Mouse (Mus musculus): ENCODE measurements at regions not wholly inside any gene's neighbourhood (a gene's known extent, or its start where the extent isn't known, plus 50 kb on each side); places are given as distances from the start of the nearest gene placed in this dataset.

DNA sequence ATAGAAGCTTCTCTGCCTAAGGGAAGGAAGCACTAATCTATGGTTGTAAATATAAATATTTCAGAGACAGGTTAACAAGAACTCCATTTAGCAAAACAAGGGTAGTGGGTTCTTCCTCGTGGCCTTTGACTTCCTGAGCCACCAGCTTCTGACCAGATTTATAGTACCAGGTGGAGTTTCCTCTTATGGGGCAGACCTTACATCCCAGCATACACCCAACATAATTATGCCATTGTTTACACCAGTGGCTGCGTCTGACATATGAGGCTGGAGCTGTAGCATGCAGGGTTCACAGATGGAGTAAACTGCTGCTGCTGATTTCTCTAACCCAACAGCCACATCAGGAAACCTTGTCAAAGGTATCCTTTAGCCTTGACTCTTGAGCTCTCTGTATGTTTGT lies 75.5 kb downstream of the Trib2 start:
- DNase-seq (ENCODE audit: low spot score in 2 of 2) = no peak

DNA sequence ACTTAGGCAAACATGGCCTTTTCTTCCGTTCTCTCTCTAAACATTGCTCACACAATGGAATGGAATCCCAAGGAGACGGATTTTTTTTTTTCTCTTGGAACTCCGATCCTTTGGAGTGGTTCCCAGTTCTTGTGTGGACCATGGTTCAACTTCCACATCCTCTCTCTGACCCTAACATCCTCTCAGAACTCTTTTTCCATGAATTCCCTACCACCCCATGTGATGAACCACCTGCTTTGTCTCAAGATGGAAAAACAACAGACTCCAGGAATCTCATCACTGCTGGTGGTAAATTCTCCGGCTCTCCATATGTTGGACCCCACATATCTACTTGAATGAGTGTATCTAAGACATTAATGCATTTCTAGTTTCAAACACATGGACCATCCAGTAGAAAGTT lies 77.7 kb downstream of the Trib2 start:
- DNase-seq (ENCODE audit: low spot score in 2 of 2) = no peak

DNA sequence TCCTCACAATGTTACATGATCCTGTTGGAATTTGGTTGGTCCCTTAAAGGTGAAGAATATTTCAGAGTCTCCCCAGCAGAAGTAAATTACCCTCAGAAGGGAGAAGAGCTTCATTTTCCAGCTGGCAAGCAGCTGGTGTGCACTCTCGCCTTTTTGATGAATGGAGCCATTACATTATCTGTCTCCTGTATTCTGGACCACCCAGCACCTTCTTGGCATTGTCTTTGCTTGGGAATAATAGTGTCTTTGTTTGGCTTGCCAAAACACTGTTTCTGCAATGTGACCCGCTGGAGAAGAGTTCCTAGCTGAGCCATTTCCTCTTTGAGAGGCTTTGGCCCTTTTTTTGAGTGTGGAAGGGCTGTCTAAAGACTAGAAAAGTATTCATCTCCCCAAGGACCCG lies 85.5 kb downstream of the Trib2 start:
- no peak for DNase-seq (ENCODE audit: low spot score in 2 of 2)

DNA sequence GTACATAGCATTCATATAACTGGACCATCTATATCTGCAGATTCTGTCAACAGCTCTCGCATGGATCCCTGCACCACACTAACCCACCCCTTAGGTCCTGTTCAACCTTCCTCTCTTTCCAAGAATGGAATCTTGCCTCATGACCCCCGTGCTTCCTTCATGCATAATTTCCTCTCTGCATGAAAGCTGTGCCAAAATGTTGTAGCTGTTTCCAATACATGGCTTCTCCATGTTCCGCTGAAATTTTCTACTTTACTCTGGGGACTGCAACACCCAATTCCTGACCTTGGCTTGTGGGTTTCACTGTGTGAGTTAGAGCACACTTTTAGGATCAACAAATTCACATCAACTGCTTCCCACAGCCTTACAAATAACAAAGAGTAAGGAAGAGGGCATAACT lies 87.0 kb downstream of the Trib2 start:
- DNase-seq (ENCODE audit: low spot score in 2 of 2) = no peak

DNA sequence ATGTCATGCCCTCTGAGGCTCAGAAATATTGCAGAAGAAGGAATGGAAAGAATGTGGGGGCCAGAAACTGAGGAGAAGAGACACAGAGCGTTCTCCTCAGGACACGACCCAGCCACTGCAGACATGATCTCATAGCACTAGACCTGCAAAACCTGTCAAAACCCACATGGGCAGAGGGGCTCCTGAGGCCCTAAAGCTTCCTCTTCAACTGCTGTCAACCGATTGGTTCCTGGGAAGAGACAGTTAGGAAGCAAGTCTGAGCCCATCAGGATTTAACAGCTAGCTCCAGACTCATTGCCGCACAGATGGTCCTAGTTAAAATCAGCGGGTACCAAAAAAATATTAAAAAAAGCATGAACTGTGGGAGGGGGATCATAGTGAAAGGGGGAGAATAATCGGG lies 93.2 kb downstream of the Trib2 start:
- DNase-seq (ENCODE audit: low spot score in 2 of 2) = no peak

DNA sequence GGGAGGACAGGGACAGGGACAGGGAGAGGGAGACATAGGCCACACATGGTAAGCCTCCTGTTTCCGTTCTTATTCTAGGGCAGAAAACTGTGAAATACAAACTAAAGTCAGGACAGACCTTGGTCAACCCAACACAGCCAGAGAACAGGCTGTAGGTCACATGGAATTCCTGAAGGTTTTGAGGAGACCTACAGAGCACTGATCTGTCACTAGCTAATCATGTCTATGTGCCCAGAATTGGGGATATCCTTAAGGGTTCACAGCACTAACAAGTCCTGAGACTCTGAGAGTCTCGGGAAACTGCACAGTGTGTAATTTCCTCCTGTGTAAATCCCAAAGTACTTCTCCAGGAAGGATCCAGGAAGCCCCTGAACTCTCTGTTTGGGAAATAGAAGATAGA lies 94.6 kb downstream of the Trib2 start:
- no peak for DNase-seq (ENCODE audit: low spot score in 2 of 2)

DNA sequence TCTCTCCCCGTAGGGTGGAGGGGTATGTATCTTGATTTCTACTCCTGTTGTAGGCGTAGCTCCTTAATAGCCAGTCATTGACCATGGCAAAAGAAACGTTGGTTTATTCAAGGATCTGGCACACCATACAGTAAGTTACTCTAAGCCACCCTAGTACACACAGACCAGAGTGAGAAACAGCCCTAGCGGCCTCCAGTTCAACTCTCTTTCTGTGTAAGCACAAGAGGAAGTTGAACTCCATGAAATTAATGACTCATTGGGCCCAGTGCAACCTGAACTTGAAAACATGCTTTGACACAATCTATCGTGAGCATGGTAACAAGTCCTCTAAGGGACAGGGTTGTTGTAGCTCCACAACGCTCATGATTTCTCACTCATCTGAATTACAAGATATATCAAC lies 96.6 kb downstream of the Trib2 start:
- DNase-seq (ENCODE audit: low spot score in 2 of 2) = no peak

DNA sequence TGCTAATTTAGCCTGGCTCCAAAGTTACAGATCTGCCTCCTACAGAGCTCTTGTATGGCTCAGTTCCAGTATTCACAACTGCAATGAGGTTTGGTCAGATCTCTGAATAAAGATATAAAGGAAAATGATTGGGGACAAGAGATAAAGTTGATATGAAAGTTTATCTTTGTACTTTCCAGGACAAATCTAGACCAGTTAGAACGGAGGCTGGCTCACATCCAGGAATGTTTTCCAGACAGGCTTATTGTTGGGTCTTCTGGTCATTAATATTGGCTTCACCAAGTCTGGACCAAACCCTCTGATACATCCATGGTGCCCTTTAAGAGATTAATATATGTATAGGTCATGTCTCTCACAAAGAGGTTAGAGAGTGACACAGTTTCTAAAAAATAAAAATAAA lies 97.9 kb downstream of the Trib2 start:
- DNase-seq (ENCODE audit: low spot score in 2 of 2) = no peak

DNA sequence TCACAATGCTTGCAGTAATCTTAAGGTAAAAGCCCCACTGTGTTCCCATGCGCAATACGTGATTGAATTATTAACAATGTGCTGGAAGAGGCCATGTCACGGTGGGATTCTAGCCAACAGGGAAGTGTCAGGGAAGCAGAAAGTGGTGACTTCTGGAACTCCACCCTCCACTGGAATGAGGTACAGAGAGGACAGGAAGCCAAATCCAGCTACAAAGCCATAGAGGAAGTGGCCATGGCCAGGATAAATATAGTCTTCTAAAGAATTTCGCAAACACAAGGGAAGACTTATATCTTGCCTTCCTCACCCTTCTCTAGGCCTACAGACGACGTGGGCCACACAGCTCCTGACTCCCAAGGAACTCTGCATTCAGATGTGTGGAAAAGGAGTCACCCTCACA lies 98.7 kb downstream of the Trib2 start:
- DNase-seq (ENCODE audit: low spot score in 2 of 2) = no peak

DNA sequence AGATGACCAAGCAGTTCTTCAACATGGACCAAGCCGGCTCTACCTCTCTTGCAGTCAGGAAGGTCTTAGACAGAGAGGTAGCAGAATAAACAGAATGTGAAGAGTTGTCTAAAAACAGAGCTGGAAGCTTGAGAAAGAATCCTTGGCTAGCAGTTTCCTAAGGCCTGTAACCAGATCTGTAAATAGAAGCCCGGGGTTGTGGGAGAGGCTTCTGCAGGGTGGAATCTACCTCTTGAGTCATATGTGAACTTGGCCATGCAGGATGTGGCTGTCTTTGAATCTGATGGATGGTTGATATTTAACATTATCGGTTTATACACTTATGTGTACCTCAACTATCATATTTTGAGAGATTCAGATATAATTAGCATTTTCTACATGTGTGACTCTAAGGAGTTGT lies 99.4 kb downstream of the Trib2 start:
- DNase-seq (ENCODE audit: low spot score in 2 of 2) = no peak

DNA sequence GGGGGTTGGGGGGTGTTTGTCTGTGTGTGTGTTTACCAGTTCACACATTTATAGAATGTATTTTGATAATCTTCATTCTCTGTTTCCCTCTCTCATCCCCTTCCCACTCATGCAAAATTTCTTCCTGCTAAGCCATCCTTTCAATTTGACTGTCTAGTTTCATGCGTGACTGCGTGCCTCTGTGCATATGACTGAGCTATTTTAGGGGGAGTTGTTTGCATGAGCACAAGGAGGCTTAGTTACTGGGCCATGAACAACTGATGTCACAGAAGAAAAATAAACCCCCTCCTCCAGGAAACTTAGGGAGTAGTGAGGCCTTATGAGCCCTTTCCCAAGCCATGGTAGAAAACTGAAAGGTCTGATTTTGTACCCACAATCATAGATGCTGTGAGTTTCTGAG lies 103.1 kb downstream of the Trib2 start:
- DNase-seq (ENCODE audit: low spot score in 2 of 2) = no peak

DNA sequence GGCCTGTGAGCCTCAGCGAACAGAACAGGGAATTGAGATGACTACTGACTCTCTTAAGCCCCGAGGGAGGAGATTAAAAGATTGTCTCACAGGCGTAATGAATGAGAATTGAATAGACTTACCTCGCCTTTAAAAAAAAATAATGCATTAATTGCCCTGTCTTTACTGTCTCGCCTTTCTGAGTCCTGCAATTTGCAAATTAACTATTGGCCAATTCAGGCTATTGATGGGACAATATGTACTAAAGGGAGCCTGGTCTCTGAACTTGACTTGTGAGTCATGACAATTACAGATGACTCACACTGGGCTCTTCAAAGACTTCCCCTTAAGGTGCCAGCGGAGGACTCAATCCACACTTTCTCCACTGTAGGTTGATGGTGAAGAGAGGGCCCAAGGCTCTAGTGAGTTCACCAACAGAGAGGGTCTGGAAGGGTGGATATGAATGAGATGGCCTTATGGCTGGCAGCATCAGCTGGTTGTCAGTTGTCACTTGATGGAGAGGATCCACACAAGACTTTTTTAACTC lies 109.1 kb downstream of the Trib2 start:
- DNase-seq (ENCODE audit: low spot score in 2 of 2) = no peak

DNA sequence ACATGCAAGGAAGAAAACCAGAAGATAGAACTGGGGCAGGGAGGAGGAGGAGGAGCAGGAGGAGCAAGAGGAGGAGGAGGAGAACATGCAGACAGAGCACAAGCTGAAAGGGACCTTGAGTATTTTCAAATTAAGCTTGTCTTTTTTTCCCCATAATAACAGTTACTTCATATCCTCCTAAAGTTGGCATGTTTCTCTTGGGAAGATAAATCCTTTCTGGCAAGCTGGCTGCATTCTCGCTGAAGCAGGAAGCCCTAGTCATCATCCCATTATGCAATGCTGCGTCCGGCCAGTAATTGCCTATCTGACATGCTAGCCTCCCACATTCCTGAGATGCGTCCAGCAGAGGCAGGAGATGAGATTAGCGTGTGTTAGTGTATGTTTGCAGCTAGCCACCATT lies 112.3 kb downstream of the Trib2 start:
- peak; percentile 5 to 35 for DNase-seq (ENCODE audit: low spot score in 2 of 2)

DNA sequence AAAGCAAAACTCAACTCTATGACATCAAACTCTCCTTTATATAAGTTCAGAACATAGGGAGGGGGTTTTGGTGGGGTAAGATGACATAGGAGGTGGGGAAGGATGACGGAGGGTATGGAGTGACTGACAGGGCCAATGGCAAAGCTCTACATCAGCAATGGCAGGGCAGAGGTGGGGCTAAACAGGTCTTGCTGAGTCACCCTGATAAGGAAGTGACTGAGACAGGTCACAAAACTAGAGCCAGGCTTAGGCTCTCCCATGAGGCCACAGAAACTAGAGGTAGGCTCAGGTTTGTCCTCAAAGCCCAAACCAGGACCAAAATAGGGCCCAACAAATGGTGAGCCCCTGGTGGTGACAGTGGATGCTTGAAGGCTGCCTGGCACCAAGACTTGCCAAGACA lies 114.6 kb downstream of the Trib2 start:
- no peak for DNase-seq (ENCODE audit: low spot score in 2 of 2)

DNA sequence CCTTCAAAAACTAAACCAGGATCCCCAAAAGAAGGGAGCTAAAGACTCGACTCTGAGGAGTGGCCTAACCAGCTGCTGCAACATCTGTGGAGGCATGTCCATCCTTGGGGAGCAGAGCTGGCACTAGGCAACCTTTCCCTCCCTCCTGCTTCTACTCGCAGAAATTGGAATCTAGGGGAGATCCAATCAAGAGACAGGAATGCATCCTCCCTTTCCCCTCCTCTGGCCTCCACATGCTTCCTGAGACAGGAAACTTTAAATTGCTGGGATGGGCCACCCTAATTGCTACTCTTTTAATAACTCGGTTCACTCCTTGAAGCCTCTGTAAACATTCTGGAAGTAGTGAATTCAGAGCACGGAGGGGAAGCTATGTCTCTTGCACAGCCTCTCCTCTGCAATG lies 117.9 kb downstream of the Trib2 start:
- DNase-seq (ENCODE audit: low spot score in 2 of 2) = no peak

DNA sequence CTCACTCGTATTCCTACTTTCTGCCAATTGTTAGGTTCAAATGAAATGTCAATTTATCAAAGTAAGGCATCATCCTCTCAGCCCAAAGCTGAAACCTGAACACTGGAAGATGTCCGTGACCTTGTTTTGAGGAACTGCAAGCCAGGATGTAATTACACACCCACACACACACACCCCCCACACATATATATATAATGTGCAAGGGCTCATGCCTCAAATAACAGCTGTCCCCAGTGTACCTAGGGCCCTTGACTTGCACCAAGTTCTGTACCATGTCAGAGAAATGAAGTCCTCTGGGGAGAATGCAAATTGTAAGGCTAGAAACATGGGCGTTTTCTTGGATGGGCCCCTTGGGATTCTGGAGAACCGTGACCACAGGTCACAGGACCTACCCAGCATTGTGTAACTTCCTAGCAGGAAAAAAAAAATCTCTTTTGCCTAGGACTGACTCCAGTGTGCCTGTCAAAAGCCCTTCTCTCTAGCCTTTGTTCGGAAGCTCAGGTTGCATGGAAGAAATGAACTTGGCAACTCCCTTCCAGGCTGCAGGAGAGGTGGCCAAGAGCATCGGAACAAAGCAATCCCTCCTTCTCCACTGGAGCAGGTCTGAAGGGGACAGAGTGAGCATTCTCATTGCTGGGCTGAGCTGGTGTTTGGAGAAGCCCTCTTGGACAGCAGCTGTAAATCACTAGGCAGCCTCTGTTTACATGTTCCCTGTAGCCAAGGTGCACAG lies 118.5 kb downstream of the Trib2 start:
- DNase-seq (ENCODE audit: low spot score in 2 of 2) = no peak

DNA sequence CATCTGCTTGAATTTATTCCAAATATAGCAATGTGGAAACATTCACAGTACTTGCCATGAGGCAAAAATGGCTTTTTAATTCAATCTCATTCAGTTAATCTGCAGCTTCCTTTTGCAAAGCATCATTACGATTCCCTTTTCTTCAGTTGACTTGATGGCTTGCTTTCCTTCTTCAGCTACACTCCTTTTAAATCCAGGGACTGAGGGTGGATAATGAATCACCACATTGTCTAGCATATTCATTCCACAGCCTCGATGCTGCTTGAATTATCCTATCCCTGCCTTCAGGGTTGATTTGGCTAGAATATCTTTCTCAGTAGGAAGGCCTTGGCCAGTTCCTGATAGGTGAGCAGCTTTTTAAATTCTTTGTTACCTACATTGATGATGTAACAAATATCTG lies 128.4 kb downstream of the Trib2 start:
- no peak for DNase-seq (ENCODE audit: low spot score in 2 of 2)

DNA sequence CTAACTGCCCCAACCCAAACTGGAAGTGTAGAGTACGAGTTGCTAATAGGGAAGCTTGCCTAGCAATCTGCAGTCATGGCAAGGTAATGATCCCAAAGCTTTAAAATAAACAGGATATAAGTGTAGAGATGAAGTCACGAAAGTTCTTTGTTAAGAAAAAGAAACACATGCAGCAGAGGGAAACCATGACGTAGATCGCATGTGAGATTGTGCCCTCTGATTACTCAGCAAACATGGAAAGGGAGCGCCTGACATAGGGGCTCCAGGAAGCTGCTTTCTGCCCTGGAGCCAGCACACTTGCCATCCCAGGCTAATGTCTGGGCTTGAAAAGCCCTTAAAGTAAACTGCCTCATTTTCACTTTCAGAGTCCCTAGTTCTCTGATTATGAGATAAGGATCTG lies 132.4 kb downstream of the Trib2 start:
- DNase-seq (ENCODE audit: low spot score in 2 of 2) = no peak

DNA sequence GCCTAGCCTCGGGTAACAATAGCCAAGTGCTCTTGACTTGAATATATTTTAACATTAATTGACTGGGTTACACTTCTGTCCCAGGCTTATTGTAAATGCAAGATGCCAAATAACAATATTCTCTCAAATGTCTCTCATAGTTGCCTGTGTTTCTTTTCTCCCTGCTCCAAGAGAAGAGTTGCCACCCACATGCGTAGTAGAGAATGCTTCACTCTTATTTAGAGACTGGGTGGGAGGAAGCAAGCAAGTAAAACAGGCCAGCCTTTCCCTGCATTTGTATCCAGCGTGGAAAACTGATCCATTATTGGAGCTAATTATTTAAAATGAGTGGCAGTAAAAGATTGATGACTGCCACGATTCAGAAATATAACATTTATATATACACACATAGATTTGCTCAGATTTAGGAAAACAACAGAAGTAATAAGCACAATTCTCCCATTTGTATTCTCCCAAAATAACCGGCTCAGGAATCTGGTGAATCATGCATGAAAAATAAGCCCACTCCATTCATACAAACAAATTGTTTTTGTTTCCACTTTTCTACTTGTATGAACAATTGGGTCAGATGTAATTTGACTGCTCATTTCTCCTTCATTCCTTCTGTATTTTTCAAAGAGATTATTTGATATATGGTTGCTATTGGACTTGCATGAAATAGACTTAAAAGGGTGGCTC lies 134.9 kb downstream of the Trib2 start:
- peak in 1 of 2 experiments; percentile 12 for DNase-seq (ENCODE audit: low spot score in 2 of 2)

DNA sequence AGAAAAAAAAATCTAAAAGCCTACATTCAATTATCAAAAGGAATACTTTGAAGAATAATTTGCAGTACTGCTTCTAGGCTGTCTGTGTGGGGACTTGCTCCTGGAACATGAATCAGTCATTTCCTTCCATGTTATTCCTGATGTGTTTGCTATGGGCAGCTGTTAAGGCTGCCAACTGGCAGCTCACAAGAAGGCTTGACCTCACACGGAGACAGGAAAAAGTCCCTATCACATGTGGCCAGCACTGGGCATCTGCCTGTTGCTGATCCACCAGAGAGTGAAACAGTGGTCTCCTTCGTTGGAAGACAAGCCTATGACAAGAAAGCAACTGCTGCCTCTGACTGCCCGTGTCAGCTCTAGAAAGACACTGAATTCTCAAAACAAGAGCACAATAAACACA lies 140.6 kb downstream of the Trib2 start:
- no peak for DNase-seq (ENCODE audit: low spot score in 2 of 2)

DNA sequence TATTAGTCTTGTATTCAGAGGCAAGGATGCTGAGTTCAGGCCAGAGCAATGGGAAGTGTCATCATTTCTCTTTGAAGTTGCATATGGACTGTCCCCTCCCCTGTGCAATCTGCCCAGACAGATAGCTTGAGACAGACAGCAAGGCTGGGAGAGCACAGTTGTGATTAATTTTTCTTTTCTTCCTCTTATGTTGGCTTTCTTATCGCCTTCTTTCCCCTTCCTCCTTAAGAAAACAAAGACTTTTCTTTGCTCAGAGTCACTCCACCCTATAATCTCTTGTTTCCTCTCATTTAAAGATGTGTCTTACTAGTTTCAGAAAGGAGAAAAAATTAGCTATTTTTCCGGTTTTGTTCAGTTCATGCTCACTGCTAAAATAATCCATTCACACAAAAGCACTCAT lies 157.0 kb downstream of the Trib2 start:
- no peak for DNase-seq (ENCODE audit: low spot score in 2 of 2)

DNA sequence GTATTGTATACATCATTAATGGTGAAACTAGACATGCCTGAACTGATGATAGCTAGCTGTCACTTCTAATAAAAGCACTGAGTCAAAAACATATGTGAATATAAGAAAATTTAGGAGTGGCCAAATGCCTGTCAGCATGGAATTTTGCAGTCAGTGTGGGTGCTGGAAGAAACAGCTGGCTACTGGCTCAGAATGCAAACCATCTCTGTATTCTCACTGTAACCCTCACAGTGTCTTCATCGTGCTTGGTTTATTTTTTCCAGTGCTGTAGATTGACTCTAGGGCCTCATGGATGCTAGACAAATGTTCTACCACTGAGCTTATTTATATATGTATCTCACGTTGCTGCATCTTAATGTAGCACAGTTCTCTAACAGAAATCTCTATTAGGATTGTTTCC lies 157.4 kb downstream of the Trib2 start:
- no peak for DNase-seq (ENCODE audit: low spot score in 2 of 2)

DNA sequence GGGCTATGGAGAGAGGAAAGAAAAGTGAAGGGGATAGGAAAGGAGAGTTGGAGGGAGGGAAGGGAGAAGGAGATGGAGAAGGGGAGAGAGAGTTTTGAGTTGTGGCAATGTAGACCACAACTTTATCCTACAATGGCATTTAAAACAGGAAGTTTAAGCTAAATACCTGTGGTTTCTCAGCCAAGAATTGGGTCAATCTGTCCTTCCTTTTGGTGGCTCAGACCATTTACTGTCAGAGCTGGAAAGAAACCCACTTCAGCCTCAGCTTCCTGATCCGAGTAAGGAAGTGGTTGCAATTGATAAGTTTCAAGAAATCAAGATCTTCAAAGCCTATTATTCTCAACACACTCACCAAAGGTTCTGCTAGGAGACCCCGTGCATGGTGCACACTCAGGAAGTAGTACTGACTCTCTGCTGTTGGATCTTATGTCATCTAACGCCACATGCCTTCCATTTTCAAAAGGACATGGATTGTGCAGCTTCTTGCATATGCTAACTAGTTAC lies 158.9 kb downstream of the Trib2 start:
- no peak for DNase-seq (ENCODE audit: low spot score in 2 of 2)

Measured in left cerebral cortex, adult 8-10 months (tissue).